Mouse (Mus musculus) left cerebral cortex, adult 9 months (tissue): ENCODE measurements at regions not wholly inside any gene's neighbourhood (a gene's known extent, or its start where the extent isn't known, plus 50 kb on each side); places are given as distances from the start of the nearest gene placed in this dataset.
A peak's percentile ranks its signal among the peaks of the same experiment; 100 is the strongest.

Source experiments
- DNase-seq, 2 experiments: peaks; one replicate each; pipeline ENCODE4 v3.0.0; 2022; ENCODE audit warnings: low spot score in 2 of 2

DNA sequence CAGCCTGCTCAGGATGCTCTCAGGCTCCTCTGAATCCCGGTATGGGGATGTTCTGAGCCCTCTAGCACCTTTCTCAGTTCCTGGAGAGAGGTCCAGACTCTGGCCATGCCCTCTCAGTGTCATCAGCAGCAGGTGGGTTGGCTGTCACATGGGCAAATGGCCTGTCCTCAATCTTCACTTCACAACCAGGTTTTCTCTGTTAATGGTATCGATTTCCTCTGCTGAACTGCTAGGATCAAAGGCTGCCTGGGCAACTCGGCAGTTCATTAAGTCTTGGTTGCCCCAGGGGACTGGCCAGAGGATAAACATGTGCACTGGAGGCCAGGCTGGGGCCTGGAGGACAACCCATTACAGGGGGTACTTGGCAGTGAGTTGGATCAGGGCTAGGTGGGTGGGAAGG lies 156.2 kb downstream of the Trim29 start:
- DNase-seq = no peak

DNA sequence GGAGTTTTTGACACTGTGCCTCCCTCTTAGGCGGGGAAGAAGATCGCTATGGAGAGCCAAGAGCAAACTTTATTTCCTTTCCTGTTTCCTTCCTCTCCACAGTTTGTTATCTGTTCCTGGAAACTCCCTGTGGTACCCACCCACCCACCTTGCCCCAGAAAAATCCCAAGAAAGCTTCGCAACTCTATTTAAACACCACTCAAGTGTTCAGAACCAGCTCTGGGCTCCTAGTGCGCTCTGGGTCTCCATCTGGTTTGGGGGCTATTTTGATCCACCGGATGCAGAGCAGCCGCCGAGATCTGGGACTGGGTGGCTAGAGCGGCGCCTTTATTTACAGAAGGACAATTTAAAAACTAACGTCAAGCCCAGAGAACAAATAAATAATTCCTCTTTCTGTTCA lies 158.6 kb downstream of the Trim29 start:
- DNase-seq = no peak

DNA sequence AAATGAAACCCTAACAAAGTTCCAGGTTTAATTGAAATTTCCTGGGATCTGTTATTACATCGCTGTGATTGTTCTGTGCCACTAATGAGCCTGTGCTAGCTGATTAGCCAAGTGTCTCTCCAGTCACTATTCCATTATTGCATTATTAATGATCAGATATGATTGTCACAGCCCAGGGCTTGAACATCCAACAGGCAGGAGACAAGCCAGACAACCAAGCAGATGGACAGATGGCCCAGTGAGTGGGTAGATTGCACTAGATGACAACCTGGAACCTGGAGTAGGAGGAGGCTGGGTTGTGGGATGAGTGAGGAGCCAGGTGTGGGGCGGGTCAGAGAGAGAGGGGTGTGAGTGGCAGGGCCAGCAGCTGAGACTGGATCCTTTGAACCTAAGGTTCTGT lies 161.6 kb downstream of the Trim29 start:
- DNase-seq = no peak

GRCm38 (mm10) chr9:43473164-43473563 lies 162.5 kb downstream of the Trim29 start:
- DNase-seq = no peak

- DNase-seq = no peak
Measured at GRCm38 (mm10) chr9:43473601-43474302, 163.1 kb downstream of the Trim29 start.

- no peak for DNase-seq
Measured at GRCm38 (mm10) chr9:43474303-43474643, 163.6 kb downstream of the Trim29 start.

DNA sequence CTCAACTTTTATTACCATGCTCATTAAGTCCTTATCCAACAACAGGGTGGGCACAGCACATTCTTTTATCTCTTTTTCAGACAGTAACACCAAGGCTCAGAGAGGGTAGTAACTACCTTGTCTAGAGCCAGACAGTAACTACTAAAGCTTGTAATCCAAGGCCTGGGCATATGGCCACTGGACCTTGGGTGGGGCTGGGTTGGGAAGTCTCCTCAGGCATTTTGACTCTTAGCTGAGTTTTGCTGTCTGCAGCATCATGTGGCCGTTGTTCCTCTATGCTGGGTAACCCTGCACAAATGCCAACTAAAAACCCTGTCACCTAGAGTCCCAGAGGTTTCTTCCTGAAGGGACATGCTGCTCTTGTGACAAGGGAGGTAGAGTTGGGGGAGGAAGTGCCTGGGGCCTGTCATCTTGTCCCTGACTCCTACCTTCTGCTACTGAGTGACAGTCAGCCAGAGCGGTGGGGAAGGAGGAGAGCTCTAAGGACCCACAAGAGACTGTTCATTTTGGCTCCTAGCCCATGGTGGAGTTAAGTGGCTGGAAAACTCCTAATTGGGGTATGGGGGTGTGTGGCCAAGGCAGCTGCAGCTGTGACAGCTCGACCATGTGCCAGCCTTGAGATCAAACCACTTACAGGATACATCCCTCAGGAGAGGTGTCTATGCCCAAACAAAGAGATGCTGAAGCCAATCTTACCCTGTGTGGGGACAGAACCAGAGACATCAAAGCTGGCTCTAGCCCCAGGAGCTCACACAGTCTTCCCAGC lies 170.4 kb downstream of the Trim29 start:
- DNase-seq = no peak

DNA sequence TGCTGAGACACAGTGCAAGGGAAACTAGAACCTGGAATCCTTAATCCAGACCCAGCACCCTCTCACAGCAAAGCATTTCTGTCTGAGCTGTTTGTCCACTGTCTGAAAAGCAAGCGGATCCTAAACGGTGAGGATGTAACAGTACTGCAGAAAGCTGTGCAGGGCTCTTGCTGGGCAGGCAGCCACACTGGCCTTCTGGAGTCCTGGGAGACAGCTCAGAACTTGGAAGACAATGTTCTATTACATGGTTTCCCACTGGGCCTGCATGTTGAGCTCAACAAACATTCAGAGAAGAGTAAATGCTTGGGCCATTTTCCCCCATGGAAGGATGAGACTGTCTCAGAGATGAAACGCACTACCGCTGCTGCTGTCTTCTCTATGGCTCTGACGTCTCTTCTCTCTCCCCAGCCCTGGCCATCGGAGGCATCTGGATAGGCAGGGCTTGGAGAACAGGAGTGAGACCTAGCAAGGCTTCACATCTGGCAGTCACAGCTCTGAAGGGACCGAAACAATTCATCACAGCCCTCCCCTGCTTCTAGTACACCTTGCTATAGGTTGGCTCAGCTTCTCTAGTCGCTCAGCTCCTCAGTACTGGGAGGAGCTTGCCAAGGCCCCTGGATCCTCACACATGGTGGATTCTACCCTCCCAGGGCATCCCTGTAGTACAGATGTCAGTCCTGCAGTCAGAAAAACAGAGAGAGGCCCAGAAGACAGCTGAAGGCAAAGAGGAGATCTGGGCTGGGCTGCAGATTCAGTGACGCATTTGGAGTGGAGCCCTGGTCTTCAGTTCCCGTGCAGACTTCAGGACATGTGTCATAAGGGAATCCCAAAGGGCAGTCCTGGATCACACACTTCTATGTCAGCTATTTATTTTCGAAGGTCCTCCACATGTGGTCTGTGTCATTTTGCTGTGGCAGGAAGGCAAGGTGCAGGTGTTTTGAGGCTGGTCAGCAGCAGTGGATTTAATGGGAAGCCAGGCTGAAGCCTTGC lies 171.7 kb downstream of the Trim29 start:
- DNase-seq = peak in 1 of 2 experiments; percentile 43

DNA sequence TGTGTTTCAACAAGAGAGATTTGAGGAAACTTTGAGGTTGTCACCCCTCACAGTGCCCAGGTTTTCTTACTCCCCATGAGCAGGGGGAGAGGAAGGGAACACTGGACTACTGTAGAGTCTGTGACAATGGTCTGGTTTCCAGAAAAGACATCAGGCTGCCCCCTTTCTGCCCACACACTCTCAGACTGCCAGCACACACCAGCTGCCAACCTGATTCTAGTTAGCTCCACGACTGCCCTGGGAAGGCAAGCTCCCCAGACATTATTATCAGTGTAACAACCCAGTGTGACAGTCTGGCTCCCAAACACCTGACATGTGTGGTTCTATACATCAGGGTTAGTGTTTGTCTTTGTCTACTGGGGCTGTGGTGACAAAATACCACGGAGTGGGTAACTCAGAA lies 172.5 kb downstream of the Trim29 start:
- DNase-seq = peak in 1 of 2 experiments; percentile 49

- DNase-seq = no peak
Measured at GRCm38 (mm10) chr9:43483906-43484305, 173.3 kb downstream of the Trim29 start.

GRCm38 (mm10) chr9:43486704-43487103 lies 176.1 kb downstream of the Trim29 start:
- no peak for DNase-seq

GRCm38 (mm10) chr9:43489205-43489604 lies 178.6 kb downstream of the Trim29 start:
- DNase-seq = no peak

- no peak for DNase-seq
Measured at GRCm38 (mm10) chr9:43491024-43491751, 180.5 kb downstream of the Trim29 start.

- DNase-seq = no peak
Measured at GRCm38 (mm10) chr9:43492236-43493000, 181.8 kb downstream of the Trim29 start.

DNA sequence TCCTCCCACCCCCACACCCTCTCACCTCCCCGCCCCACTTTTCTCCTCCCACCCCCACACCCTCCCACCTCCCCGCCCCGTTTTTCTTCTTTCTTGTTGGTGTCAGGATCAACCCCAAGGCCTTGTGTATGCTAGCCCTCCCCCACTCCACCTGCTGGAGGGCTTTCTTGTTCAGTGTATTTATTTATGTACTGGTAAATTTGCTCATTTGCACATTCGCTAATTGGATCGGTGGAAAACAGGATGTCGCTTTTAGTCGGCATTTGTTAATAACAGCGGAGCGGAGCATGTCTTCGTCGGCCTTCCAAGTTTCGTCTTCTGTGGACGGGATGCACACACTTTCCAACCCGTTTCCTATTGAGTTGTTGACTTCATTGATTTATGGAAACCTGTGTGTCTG lies 187.9 kb downstream of the Trim29 start:
- DNase-seq = no peak

DNA sequence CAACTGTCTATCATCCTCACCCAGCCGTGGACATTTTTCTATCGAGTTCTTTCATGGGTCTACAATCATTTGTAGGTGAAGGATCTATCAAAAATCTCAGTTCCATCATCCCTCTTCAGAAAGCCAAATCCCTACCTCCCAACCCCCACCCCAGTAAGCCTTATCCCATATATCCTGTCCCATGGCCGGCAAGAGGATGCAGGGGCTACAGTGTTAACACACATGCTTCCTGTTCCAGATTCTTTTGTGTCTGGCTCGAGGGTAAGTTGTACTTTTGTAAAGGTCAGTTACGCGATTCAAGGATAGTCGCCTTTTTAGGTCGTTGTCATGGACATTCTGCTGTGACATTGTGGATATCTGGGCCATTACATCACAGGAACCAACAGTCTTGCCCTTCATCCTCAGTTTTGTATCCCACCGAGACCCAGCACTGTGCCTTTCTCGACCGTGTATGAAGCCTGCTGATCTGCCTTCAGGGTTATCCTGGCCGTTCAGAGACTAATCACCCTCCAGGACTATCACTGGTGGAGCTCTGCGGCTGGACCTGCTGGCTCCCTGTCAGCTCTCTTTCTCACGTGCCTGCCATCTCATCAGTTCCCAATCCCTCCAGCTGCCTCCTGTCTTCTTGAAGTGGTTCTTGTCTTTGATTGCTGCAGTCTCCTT lies 193.8 kb downstream of the Trim29 start:
- no peak for DNase-seq

GRCm38 (mm10) chr9:43505856-43506255 lies 195.2 kb downstream of the Trim29 start:
- no peak for DNase-seq

DNA sequence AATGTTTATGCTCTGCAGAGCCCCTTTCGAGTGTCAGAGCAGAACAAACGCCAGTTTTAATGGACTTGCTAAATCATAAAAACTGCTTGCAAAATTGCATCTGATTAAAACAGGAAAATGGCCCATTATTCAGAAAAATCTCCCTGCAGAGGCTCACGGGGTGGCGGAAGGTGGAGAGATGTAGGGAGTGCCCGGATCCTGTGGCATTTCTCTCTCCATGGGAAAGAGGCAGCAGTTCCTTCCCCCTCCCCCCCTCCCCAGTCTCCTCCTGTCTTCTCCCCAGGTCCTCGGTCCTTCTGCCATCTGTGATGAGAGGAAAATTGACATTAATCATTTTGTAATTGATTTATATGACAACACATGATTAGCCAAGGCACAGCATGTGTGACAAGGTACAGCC lies 195.6 kb downstream of the Trim29 start:
- no peak for DNase-seq

DNA sequence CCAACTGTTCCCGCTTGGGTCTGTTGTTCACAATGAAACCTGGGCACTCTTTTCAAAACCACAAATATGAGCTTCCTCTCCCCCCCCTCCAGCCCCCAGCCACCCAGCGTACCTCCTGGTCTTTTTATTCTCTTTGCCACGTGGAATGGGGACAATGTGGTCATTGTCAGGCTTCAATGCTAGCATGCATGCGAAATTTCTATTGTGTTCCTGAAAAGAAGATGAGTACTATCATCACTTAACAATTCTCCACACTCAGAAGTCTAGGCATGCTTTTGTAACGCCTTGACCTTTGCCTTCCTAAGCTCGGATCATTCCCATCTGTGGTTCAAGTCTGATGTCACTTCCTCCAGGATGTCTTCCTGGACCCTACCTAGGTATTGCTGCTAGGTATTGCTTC lies 202.2 kb downstream of the Trim29 start:
- no peak for DNase-seq

DNA sequence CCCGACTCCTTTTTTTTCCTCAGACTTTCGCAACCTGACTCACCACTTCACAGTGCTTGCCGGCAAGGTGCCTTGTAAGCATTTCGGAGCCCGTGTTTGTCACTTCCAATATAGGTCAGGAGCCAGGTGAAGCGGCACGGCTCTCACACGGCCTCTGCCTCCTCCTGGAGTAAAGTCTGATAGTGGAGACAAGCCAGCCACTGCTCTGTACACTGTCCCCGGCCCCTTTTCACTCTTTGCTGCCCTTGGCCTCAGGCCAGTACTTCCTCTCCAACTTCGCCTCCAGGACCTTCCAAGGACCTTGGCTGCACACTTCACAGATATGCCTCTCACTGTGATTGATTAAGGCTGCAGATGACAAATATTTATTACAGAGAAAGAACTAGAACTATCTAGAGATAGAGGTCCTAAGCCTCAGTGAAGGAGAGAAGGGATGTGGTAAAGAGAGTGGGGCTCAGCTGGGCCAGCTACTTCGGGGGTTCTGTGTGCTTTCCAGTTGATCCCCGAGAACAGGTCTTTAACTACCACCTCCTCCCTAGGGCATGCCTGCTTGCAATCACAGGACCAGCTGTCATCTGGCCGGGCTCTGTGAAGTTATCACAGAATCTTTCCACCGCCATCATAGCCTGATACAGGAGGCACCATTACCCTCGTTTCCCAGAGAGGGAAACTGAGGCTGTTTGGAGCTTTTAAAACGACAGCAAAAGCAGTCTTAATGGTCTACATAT lies 204.2 kb downstream of the Trim29 start:
- DNase-seq = no peak
